Mouse (Mus musculus) megakaryocyte progenitor cell, adult 5-6 weeks (primary cell): ENCODE data around the gene AC109138.7. TPM values are rescaled to one million over a fixed set of nuclear protein-coding genes. Genes with fewer than 3 reads are reported as not detected.
A peak's percentile ranks its signal among the peaks of the same experiment; 100 is the strongest.

Experiments used
- ATAC-seq: replicated peaks from 2 replicates; pipeline ENCODE4 v1.8.0; 2016; ENCODE audit warnings: mild to moderate bottlenecking, moderate TSS enrichment, inconsistent platforms; ENCODE audit not compliant: poor library complexity
- total RNA-seq, 2 experiments: library from RNA; stranded (forward) in 1 of 2; stranded (reverse) in 1 of 2; fragments of 157-497, 149-512 nt in 1 of 2; fragments of 200-1000 nt in 1 of 2; gene quantifications; 2 replicates each; pipeline versions ENCODE4 v1.2.3 to v1.2.4; 2015 to 2017

AC109138.7 gene
- total RNA-seq (2015) (not detected in 2 replicates), total RNA-seq (2017) (not detected in 2 replicates)

DNA sequence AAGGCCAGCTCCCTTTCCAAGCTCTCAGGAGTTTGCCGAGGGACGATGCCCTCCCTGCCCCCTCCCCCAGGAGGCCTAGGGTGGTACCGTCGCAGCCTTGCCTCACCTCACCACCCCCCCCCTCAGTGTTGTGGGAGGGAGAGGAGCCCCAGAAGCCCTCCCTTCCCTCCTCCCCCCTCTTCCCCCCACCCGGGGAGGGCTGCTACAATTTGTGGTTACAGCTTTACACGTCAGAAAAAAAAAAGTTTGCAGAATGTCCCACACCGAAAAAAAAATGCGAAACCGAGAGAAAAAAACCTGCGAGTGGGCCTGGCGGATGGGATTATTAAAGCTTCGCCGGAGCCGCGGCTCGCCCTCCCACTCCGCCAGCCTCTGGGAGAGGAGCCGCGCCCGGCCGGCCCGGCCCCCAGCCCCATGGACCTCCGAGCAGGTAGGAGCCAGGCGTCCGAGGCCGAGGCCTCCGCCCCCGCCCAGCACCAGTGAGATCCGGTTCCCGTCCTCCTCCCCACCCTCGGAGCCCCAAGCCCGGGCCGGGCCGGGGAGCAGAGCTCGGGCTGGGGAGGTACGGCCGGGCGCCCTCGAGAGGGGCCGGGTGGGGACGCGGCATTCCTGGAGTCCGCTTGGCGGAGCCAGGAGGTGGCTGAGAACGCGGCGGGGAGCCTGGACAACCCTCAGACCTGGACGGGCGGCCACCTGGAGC lies at the start of gene AC109138.7, which contains the start of gene Clcf1:
Gene AC109138.7, plus strand, starts transcription at position 287 of the 700 bp plus-strand sequence.
Gene Clcf1, plus strand, starts transcription at position 168 of the 700 bp plus-strand sequence.
- peak; percentile 23; the same call in 1 of the 2 replicates for ATAC-seq

DNA sequence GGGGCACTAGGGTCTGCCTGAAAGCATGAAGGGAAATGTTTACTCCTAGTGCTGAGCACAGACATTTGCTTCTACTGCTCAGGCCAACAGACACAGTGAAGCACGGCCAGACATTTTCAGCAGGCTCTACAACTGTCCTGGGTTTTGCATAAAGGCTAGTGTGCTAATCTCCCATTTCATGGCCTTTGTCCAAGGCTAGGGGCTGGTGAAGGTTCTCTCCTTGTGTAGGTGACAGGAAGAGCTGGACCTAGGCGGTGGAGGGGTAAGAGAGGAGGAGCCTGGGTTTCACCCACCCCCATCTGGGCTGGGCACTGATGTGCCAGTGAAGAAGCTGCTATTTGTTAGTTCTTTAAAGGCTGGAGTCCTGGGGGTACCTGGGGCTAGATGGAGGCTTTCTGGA lies 49.4 kb upstream of the AC109138.7 start:
- ATAC-seq, result no peak

DNA sequence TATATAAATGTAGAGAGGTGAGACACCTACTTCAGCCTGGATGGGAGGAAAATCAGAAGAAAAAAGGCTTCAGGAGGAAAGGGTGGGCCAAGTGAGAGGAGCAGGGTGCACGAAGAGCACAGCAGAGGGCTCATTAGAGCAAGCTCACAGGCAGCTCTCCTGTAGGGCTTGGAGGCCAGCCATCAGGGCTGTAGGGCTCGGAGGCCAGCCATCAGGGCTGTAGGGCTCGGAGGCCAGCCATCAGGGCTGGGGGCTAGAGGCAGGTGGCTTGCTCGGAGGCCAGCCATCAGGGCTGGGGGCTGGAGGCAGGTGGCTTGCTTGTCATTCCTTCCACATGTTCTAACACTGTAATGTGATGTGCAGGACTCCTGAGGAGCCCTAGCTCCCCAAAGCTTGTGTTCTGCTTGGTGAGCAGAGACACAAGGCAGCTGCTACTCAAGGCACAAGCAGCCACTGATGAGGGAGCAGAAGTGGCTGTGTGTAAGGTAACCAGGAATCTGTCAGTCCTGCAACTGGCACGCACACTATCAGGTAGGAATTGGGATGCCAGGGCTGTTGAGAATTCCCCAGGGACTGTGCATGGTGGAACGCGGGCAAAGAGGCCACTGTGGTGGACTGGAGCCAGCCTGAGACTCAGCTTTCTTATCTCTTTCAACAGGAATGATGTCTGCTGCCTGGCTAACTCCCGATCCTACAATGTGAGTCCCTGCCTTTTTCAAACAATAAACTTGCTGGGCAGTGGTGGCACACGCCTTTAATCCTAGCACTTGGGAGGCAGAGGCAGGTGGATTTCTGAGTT lies 47.3 kb upstream of the AC109138.7 start:
- no peak for ATAC-seq

DNA sequence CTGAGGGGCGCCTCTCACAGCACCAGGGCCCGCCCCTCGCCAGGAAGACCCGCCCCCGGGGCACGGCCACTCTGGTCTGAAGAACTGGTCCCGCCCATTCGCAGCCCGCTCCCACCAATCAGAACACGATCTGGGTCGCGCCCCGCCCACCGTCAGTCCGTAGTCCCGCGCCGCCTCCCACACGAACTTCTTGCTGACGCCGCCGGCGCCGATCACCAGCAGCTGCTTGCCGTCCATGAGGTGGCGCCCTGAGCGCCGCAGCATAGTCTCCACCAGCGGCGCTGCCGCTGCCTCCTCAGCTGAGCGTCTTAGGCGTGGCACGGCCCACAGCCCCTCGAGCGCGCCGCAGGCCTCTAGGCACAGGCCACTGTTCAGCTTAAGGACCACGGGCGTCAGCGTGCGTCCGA lies 44.8 kb upstream of the AC109138.7 start:
- peak; percentile 97 for ATAC-seq

DNA sequence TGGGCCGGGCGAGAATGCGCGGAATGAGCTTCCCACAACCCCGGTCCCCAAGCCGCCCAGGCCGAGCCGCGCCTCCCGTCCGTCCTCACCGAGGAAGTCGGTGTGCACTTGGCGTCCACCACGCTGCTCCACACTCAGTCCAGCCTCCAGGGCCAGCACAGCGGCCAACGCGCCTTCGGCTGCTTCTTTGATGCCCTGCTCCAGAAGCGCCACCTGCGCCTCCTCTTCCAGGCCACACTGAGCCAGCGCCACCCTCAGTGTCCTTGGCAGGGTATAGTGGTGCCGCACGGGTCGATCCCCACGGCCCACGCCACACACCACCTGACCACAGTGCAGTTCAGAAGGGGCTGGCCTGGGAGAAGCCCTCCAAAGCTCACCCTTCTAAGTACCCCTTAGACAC lies 44.3 kb upstream of the AC109138.7 start:
- peak; percentile 8 for ATAC-seq

DNA sequence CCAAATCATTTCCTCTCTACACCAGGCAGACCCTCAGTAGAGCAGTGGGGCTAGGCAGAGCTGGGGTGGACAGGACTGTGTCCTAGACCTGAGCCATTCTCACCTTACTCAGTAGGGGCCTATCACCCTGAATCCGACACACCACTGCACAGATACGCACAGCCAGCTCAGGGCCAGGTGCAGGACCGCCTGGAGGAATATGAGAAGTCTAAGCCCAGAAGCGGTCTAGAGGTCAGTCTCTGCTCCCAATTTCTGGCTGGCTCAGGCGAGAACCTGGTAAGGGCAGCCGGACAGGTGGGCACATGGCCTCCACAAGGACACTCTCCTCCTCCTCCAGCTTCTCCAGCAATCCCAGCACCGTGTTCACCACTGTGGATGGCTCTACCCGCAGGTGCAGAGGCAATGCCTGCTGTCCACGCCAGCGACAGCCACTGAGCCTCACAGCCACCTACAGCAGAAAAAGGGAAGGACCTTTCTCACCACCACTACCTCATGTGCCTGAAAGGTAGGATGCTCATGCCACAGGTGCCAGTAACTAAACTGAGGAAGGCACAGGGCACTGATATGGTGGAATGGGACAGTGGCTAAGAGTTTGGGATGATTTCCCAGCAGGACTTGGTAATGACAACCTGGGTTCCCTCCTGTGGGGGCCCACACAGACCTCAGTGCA lies 43.3 kb upstream of the AC109138.7 start:
- ATAC-seq, result no peak

DNA sequence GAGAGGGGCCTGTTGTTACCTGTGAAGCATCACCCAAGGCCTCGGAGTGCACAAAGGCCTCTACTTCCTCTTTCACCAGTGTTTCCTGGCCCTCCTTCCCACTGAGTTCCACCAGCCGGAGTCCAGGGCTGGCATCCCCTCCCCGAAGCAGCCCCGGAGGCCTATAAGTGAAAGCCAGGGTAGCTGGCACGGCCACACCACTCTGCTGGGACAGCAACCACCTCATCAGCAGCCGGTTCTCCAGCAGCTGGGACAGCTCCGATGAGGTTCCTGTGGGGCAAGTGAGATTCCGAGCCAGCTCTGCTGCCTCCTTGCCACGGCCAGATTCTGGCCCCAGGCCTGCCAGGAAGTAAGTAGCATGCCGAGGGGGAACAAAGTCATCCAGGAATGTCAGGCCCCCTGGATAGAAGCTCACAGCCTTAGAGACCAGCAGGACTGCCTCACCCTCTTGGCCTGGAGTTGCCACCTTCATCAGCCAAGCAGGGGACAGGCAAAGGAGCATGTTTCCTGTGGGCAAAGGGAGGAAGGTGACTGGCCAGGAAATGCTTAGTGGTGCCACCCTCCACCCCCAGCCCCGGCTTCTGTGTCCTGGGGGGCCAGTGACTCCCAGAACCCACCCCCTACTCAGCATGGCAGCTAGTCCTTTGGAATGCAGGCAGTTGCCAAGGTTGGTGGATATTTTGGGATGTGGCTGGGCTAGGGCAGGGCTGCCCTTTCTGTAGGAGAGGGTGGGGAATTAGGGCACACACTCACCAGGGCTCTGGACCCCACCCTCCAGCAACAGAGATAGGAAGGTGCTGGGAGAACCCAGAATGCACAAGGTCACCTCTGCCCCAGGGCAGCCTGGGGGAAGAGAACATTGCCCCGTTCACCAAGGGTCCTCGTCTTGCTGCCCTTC lies 42.5 kb upstream of the AC109138.7 start:
- ATAC-seq, result peak; percentile 23; the same call in 1 of the 2 replicates

DNA sequence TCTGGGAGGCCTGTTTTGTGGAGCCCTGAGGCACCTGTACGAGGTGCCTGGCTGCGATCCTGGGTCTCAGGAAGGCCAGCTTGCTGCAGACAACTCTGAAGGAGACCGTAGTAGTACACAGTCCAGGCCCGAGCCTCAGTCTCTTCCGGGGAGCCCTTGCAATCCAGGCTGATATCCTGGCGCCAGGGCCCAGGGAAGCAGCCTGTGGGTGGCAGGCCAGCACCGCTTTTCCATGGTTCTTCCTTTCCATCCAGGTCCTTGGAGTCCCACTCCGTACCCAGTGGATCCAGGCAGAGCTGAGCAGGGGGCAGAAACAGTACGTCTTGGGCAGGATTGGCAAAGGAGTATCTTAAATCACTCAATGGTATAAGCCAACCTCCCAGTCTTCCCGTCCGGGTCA lies 41.2 kb upstream of the AC109138.7 start:
- no peak for ATAC-seq

DNA sequence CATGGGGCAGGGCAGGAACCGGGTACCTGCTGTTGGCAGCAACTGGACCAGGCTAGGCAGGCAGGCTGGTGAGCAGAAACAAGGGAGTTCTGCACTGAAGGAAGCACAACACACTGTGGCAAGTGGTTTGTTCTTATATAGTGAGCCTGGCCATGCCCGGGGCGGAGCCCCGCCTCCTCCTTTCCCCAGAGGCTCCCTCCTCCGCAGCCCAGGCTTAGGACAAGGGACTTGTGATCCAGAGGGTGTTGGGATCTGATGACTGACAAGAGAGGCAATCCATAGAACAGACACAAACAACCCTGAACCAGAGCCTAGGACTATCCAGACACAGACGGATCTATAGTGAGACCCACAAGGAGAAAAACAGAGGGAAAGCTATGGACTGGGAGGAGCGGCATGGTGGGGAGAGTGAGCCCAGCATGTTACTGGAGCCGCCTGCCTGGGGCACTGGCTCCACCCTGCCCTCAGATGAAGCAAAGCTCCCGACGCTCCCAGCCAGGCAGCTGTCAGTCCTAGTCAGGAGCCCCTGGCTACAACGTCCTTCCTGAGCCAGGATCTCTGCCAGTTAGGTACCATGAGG lies 38.7 kb upstream of the AC109138.7 start, which contains the start of gene Carns1:
Gene Carns1, minus strand, starts transcription at position 112 of the 580 bp plus-strand sequence.
- ATAC-seq, result no peak

DNA sequence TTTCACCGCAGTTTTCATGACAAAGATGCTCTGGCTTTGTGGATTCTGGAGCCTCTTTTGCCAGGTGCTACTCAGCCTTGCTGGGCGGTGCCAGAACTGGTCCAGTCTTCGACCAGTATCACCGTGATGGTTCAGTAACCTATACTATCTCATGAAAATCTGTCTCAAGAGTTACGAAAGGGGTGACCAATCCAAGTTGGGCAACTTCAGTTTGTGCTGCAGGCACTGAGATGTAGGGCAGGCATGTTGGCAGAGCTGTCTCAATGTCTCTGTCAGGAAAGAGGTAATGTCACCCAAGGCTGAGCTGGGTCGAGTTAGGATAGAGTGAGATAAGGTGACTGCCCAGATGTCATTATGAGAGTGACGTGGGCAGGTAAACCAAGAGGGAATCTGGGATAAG lies 33.7 kb upstream of the AC109138.7 start:
- 0 out of 2 replicates have a peak, but pooled peaks have one; percentile 13 for ATAC-seq

DNA sequence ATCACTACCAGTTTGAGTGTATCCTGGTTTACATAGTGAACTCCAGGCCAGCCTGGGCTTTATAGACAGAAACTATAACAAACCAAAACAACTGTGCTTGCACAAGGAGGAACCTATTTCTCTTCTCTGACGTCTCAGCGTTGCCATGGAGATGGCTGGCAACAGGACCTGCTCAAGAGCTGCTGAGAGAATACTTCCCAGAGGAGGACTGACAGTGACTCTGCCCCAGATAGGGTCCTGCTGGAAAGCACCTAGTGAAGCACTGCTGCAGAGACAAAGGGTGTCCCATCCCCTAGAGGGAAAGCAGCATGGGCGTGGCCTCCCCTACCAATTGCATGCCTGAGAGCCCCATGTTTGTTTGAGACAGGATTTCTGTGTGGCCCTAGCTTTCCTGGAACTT lies 32.3 kb upstream of the AC109138.7 start:
- ATAC-seq, result peak; percentile 63

DNA sequence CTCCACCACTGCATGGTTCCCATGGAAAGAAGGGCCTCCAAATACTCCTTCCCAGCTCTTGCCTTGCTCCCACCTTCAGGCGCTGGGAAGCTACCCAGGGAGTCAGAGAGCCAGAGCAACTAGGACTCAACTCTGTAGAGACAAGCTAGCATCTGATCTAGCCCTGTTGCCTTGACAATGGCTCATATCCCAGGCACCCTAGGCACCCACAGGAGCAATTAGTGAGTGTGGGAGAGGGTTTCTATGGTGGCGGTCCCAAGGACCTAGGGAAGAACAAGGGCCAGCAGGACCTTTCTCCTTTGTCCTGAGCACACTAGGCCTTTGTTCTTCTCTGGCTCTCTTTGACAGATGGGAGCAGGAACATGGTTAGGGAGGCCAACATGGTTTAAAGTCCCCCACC lies 30.5 kb upstream of the AC109138.7 start:
- no peak for ATAC-seq

DNA sequence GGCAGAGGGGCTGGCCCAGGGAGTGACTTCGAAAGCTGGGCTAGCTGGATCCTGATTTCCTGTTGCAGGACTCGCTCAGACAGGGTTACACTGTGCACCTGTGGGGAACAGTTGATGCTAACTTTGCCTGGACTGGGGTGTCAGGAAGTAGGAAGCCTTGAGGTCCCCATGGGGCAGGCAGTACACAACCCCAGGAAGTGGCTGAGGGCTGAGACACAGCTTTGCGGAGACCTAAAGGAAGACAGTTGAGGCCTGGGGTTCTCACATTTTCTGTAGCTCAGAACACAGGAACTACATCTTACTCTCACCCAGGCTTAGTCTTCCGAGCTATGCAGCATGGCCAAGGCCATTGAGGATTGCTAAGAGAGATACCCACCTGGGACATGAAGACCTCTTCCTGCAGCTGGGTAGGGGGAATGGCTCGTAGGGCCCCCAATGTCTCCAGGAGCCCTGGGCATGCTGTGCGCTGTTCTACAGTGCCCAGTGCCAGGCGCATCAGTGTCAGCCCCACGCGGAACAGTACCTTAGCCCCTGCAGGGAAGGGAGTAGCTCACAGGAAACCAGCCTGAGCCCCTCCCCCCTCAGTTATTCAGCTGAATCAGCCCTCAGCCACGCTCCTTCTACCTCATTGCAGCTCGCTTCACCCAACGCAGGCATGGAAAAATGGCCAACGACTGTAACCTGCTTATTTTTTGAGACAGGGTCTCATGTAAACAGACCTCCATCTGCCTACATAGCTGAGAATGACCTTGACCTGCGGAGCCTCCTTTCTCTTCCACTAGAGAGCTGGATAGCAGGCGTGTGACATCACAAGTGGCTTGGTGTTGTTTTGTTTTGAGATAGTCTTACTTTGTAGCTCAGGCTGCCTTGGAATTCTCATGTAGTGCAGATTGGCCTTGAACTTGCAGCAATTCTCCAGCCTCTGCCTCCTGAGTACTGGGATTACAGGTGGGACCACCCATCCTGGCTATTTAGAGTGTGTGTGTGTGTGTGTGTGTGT lies 28.9 kb upstream of the AC109138.7 start:
- peak; percentile 70 for ATAC-seq

DNA sequence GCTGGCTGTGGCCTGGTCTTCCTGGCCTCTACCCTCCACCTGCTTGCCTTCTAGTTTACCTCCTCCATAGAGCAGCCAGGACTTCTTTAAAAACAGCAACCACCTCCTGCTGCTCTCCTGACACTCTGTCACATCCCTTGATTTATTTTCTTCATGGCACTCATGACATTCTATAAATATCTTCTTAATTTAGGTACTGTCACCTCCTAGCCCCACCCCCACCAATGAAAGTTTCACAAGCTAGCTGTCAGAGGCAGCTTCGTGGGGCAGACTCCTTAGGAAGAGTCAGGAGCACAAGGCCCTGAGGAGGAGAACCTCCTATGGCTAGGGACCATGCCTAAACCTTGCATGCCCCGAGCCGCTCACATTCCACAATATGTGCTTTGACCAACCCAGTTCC lies 26.9 kb upstream of the AC109138.7 start:
- ATAC-seq, result no peak

DNA sequence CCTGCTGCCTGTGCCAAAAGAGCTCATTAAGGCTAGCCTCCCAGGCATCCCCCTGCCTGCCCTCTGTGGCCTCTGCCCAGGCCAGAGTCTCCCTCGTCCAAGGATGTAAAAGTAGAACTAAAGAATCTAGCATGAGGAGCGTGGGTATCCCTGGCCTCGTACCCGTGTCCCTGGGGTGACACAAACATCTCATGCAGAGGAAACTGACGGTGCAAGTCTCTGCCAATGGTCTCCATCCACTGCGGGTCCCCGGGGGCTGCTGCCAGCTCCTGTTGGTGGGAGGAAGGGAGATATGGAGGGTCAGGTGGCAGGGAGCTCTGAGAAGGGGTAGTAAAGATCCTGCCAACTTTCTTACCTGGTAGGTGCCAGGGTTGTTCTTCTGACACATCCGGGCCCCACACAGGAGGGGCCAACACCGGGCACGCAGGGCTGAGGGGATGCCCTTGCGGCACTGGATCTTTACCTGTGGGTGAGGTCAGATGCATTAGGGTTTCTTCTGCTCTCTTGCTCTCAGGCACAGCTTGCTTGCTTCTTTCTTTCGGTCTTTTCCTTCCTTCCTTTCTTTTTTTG lies 25.0 kb upstream of the AC109138.7 start:
- no peak for ATAC-seq

DNA sequence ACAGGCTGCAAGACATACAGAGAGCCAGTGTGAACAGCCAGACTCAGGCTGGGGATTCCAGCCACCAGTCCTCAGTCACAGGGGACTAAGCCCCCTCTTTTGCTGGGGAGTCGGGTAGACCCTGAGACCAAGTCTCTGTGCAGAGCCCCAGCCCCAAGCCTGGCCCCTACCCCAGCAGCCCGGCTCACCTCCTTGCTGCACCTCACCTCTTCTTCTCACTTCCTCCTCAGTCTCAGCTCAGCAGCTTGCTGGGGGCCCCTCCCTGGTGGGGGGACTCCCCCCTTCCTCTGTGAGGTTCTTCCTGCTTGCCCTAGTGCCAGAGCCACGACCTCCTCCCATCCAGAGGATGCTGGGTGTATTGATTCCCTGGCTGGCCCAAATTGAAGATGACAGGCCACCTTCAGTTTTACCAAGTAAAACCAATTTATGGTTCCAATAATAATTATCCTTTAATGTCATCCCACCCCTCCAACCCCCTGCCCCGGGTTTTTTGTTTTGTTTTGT lies 23.3 kb upstream of the AC109138.7 start, which contains the start of gene Tbc1d10c:
Gene Tbc1d10c, minus strand, starts transcription at position 454 of the 504 bp plus-strand sequence.
- peak; percentile 41 for ATAC-seq

DNA sequence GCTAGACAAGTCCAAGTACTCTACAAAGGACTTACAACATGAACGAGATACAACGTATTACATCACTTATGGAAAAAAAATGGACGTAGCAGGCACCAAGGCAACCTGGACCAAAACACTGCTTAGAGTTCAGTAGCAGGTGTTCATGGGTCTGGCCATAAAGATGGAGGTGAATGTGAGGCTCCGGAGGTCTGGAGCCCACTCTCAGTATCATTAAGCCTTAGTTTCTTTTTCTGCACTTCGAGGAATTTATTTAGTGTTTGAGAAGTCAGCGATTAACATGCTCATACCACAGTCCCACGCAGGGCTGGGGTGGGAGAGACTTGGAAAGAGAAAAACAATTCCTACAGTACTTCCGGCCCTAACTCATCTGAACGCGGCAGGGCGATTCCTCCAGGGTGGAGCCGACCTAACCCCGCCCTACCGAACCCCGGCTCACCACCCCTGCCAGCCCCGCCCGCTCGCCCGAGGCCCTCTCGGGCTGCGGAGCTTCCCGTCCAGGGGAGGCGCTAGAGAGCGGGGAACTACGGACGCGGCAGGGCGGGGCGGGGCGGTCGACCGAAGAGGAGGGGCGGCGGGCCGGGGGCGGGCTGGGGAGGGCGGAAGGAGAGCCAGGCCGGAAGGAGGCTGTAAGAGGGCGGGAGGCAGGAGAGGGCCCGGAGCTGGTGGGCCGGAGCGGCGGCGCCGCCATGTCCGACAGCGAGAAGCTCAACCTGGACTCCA lies 22.5 kb upstream of the AC109138.7 start, which contains the start of gene Ppp1ca:
Gene Ppp1ca, plus strand, starts transcription at position 538 of the 723 bp plus-strand sequence.
- ATAC-seq, result peak; percentile 90
